Mouse (Mus musculus) liver, embryonic 11.5 days (tissue): ENCODE results near the gene Prss57. TPM values are rescaled to one million over a fixed set of nuclear protein-coding genes. Genes with fewer than 3 reads are reported as not detected.
A peak's percentile ranks its signal among the peaks of the same experiment; 100 is the strongest.

Experiments used
- ATAC-seq: fragments of 200-750 bp; cut with Nextera tagmentation; replicated peaks from 2 replicates; pipeline ENCODE4 v1.8.0; 2017; ENCODE audit warnings: moderate number of reproducible peaks, mild to moderate bottlenecking, moderate TSS enrichment, moderate library complexity; ENCODE audit not compliant: low FRiP score
- DNase-seq: peaks from one replicate; pipeline ENCODE4 v3.0.0-alpha.2; 2017; ENCODE audit warnings: low spot score
- H3K27ac ChIP-seq: fragments of 300-500 bp; sonication (generic); 2 replicates; pipeline ENCODE4 v1.5.1; 2014; ENCODE audit warnings: mild to moderate bottlenecking, low read depth, low read length, control low read depth
- H3K27me3 ChIP-seq: fragments of 300-500 bp; sonication (generic); replicated peaks from 2 replicates; pipeline ENCODE4 v1.6.1; 2014; ENCODE audit warnings: low read length, mixed read lengths; ENCODE audit not compliant: control insufficient read depth, insufficient read depth
- H3K36me3 ChIP-seq: fragments of 300-500 bp; sonication (generic); 2 replicates; pipeline ENCODE4 v1.6.1; 2014; ENCODE audit warnings: mild to moderate bottlenecking, low read length, moderate library complexity, mixed read lengths; ENCODE audit not compliant: control insufficient read depth, insufficient read depth
- H3K4me1 ChIP-seq: fragments of 300-500 bp; sonication (generic); replicated peaks from 2 replicates; pipeline ENCODE4 v1.6.1; 2014; ENCODE audit warnings: low read length, mixed read lengths; ENCODE audit not compliant: control insufficient read depth, insufficient read depth
- H3K4me2 ChIP-seq: fragments of 300-500 bp; sonication (generic); 2 replicates; pipeline ENCODE4 v1.6.1; 2014; ENCODE audit warnings: mild to moderate bottlenecking, control low read depth, moderate library complexity
- H3K4me3 ChIP-seq: fragments of 300-500 bp; sonication (generic); 2 replicates; pipeline ENCODE4 v1.5.1; 2014; ENCODE audit warnings: low read depth, low read length, control low read depth
- H3K9ac ChIP-seq: fragments of 300-500 bp; sonication (generic); 2 replicates; pipeline ENCODE4 v1.6.1; 2014; ENCODE audit warnings: low read depth, low read length, control low read depth
- H3K9me3 ChIP-seq: fragments of 300-500 bp; sonication (generic); 2 replicates; pipeline ENCODE4 v1.6.1; 2016; ENCODE audit warnings: low read length, inconsistent platforms, mixed read lengths; ENCODE audit not compliant: control insufficient read depth
- WGBS: fragments of 180-500 bp; shearing (Covaris S2); extraction: QIAGEN DNeasy Blood & Tissue Kit; methylation state at CpG from one replicate; pipeline ENCODE4 v1.1.7; 2014; 5-methylcytosine and 5-hydroxymethylcytosine counted together
- polyA plus RNA-seq: library from polyadenylated mRNA; unstranded; fragments of >200 nt; fragmentation: Nextera tagmentation; extraction: Ambion mirVana; gene quantifications from 2 replicates; pipeline ENCODE4 v1.2.1, GENCODE M21; 2014

Gene Prss57
- polyA plus RNA-seq, 1 experiment from 2014 or later, result 1.5 TPM

GRCm38 (mm10) chr10:79803716-79804323 lies 13.1 kb upstream of the Prss57 start:
- H3K27me3 ChIP-seq, result no peaks in the 10 kb centered on the region
- no peak overlapping the region for H3K9ac ChIP-seq
- DNase-seq (peak; percentile 71), ATAC-seq (no peak)
- no peak overlapping the region for H3K4me3 ChIP-seq
- no peak overlapping the region for H3K27ac ChIP-seq
- H3K4me1 ChIP-seq, result peaks cover 52% of the 10 kb centered on the region
- H3K4me2 ChIP-seq, result peak overlapping the region; percentile 19; the same call in 1 of the 2 replicates
- 37% methylated on average over 29 of the region's 29 CpGs for WGBS
- H3K9me3 ChIP-seq, result no peaks in the 10 kb centered on the region
- H3K36me3 ChIP-seq, result 0 out of 2 replicates have a peak, but pooled peaks cover 2% of the 10 kb centered on the region

DNA sequence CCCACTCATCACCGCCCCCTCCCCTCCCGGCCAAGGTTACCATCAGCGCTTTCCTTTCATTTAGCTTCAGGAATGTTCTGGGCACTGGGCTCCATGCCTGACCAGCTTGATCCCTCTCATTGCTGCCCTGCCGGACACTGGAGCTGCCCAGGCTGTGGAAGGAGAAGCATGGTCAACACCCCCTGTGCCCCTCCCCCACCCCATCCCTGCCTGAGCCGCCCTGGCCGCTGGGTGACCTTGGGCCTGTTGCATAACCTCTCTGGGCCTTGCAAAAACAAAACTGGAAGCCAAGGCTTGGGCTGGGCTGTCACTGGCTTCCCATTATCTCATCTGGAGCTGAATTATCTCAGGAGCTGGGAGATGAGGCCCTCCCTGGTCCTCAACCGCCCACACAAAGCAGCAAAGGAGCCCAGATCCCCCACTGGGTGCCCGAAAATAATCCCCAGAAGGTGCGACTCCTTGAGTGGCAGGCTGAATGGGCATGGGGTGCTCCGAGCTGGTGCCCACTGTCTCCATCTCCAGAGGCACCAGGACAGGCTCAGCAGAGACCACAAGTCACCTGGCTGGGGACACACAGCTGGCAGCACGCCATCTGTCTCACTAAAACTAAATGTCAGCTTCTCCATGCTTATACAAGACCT lies 11.7 kb upstream of the Prss57 start:
- ATAC-seq, result peak; percentile 46

GRCm38 (mm10) chr10:79801837-79802236 lies 11.1 kb upstream of the Prss57 start:
- H3K9ac ChIP-seq, result no peak overlapping the region
- peak overlapping the region; percentile 49 for H3K4me2 ChIP-seq
- ATAC-seq, result no peak
- peaks cover 48% of the 10 kb centered on the region for H3K4me1 ChIP-seq
- no peak for DNase-seq
- H3K4me3 ChIP-seq, result peak overlapping the region; percentile 25; the same call in 1 of the 2 replicates
- no peaks in the 10 kb centered on the region for H3K36me3 ChIP-seq
- no peaks in the 10 kb centered on the region for H3K27me3 ChIP-seq
- peak overlapping the region; percentile 76 for H3K27ac ChIP-seq
- WGBS, result 40% methylated on average over 3 of the region's 3 CpGs
- H3K9me3 ChIP-seq, result no peaks in the 10 kb centered on the region

More for the DNA sequence above, 11.7 kb upstream of the Prss57 start:
- Histone ChIP-seq H3K9me3 (no peaks in the 10 kb centered on the region), H3K4me1 (peaks cover 51% of the 10 kb centered on the region), H3K4me2 (peak overlapping the region; percentile 49), H3K36me3 (no peaks in the 10 kb centered on the region), H3K9ac (0 out of 2 replicates have a peak overlapping the region, but pooled peaks have one; percentile 31), H3K27ac (peak overlapping the region; percentile 76), H3K27me3 (no peaks in the 10 kb centered on the region), H3K4me3 (peak overlapping the region; percentile 25; the same call in 1 of the 2 replicates)
- WGBS, result 40% methylated on average over 11 of the region's 11 CpGs
- no peak for DNase-seq

DNA sequence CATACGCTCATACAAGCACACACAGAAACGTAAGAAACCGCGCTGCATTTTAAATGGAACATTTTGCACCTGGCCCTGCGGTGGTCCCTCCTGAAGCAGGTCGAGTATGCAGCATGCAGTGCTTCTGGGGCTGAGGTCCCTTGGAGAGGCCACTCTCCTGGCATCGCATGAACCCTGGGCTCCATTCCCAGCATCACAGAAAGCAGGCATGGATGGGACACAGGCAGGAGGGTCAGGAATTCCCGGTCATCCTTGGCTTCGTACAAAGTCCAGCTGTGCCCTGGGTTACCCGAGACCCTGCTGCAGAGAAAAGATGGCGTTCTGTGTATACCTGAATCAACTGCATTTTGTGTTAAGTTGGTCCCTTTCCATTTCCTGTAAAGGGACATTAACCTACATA lies 9.7 kb upstream of the Prss57 start:
- H3K4me2 ChIP-seq, result no peak overlapping the region
- H3K9ac ChIP-seq, result no peak overlapping the region
- no peak overlapping the region for H3K27ac ChIP-seq
- 82% methylated on average over 11 of the region's 11 CpGs for WGBS
- H3K27me3 ChIP-seq, result no peaks in the 10 kb centered on the region
- ATAC-seq (no peak), DNase-seq (no peak)
- no peak overlapping the region for H3K4me3 ChIP-seq
- no peaks in the 10 kb centered on the region for H3K36me3 ChIP-seq
- H3K4me1 ChIP-seq, result peaks cover 36% of the 10 kb centered on the region
- H3K9me3 ChIP-seq, result no peaks in the 10 kb centered on the region

GRCm38 (mm10) chr10:79798289-79798928 lies 7.6 kb upstream of the Prss57 start:
- Histone ChIP-seq H3K27ac (peak overlapping the region; percentile 42), H3K4me1 (peaks cover 35% of the 10 kb centered on the region), H3K36me3 (no peaks in the 10 kb centered on the region), H3K4me2 (no peak overlapping the region), H3K4me3 (no peak overlapping the region), H3K27me3 (no peaks in the 10 kb centered on the region), H3K9ac (no peak overlapping the region), H3K9me3 (no peaks in the 10 kb centered on the region)
- ATAC-seq (peak; percentile 46), DNase-seq (peak; percentile 68)
- whole genome bisulfite sequencing, result 52% methylated on average over 12 of the region's 12 CpGs

- Histone ChIP-seq H3K4me2 (peak overlapping the region; percentile 30), H3K9ac (no peak overlapping the region), H3K4me3 (no peak overlapping the region), H3K27ac (no peak overlapping the region; the same call in 1 of the 2 replicates), H3K4me1 (peaks cover 27% of the 10 kb centered on the region), H3K9me3 (no peaks in the 10 kb centered on the region), H3K27me3 (no peaks in the 10 kb centered on the region), H3K36me3 (no peaks in the 10 kb centered on the region)
- WGBS, result 24% methylated on average over 15 of the region's 15 CpGs
- DNase-seq (no peak), ATAC-seq (no peak)
Observed at GRCm38 (mm10) chr10:79797326-79797725, 6.6 kb upstream of the Prss57 start.

DNA sequence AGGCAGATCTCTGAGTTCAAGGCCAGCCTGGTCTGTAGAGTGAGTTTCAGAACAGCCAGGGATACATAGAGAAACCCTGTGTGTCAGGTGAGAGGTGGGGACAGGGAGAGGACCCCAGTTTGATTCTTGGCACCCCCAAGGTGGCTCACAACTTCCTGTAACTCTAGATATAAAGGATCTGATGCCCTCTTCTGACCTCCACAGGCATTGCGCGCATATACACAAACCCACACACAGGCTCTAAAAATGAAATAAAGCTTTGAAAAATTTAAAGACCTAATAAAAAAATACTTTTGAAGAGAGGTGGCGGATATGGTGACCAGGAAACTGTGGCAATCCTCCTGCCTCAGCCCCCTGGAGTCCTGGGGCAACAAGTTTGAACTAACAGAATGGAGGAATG lies 5.1 kb upstream of the Prss57 start:
- Histone ChIP-seq H3K27ac (no peak overlapping the region), H3K36me3 (no peaks in the 10 kb centered on the region), H3K4me1 (peaks cover 20% of the 10 kb centered on the region), H3K4me3 (no peak overlapping the region), H3K27me3 (no peaks in the 10 kb centered on the region), H3K4me2 (no peak overlapping the region), H3K9ac (no peak overlapping the region), H3K9me3 (no peaks in the 10 kb centered on the region)
- DNase-seq (no peak), ATAC-seq (no peak)
- 89% methylated on average over 3 of the region's 3 CpGs for WGBS

DNA sequence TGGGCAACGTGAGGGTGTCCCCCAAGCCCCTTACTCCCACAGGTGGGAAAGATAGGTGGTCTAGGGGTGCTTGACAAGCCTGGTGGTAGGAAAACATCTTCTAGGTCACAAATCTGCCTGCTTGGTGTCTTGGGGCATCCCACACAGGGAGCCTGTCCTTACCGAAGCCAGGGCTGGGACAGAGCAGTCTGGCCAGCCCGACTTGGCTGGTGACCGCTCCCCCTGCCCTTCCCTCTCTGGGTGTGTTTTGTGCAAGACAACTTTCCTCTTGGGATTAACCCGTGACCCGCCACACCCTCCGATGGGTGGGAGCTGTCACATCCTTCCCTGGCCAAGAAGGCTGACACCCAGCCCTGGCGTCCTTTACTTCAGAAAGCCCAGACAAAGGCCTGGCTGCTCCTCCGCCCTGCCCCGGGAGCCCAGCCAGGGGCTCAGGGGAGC lies 3.8 kb upstream of the Prss57 start:
- DNase-seq (no peak), ATAC-seq (no peak)
- Histone ChIP-seq H3K4me2 (peak overlapping the region; percentile 93), H3K36me3 (no peaks in the 10 kb centered on the region), H3K9ac (0 out of 2 replicates have a peak overlapping the region, but pooled peaks have one; percentile 18), H3K27ac (no peak overlapping the region), H3K4me1 (peaks cover 20% of the 10 kb centered on the region), H3K27me3 (no peaks in the 10 kb centered on the region), H3K9me3 (no peaks in the 10 kb centered on the region), H3K4me3 (peak overlapping the region; percentile 76)
- WGBS, result 24% methylated on average over 10 of the region's 10 CpGs
